Mouse (Mus musculus): ENCODE results near the gene Zfp108. TPM values are rescaled to one million over a fixed set of nuclear protein-coding genes. Genes with fewer than 3 reads are reported as not detected.
"Not testable (repeated sequence)": the region's sequence is repeated elsewhere in the genome, so short reads cannot be mapped to it uniquely, and the experiment has no call there.

Zfp108 gene
- polyA plus RNA-seq, 1 experiment from 2014 or later, result 5.3 TPM

DNA sequence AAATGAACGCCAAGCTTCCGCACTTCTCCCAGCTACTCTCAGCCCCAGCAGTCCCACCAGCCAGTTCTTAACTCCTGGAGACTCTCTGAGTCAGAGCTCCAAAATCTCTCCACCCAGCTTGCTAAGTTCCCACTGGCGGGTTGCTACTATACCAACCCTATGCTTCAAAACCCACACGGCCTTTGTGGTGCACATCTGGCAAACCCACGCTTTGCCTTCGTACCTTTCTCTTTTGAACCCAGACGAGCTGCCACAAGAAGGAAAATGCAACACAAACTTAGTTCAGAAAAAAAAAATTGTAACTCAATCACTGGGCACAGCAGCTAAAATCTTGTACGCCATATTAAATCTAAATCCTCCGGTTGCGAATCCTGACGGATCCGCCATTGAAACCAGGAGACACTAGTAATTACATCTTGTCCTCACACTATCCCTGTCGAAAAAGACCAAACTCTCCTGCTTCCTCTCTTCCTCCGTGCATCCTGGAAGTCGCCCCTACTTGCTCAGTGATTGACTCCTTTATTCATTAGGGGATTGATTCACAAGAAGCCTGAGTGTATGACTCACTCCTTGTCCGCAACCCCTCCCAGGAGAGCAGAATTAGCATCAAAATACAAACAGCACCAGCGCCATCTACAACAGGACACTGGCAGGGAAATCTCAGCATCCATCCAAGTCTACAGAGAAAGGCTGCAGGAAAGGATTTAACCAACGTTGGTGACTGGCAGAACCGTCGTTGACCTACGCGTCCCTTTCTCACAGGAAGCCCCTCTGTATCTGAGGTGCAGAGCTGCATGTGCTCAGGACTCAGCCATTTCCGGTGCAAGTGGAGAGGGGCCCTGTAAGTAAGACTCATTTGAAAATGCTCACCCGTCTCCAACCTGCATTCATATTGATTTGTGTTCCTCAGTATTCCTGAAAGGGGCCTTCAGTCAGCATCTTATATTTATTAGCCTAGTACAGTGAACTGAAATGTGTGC, 13.9 kb downstream of the Zfp108 start:
- Histone ChIP-seq H3K9me3 (no peaks in the 10 kb centered on the region), H3K4me2 (no peak overlapping the region), H3K4me3 (no peak overlapping the region), H3K36me3 (peaks cover 10% of the 10 kb centered on the region), H3K9ac (no peak overlapping the region), H3K4me1 (peaks cover 4% of the 10 kb centered on the region), H3K27ac (no peak overlapping the region), H3K27me3 (no peaks in the 10 kb centered on the region)
- ATAC-seq (ENCODE audit: insufficient number of reproducible peaks, insufficient read depth, low FRiP score, low TSS enrichment, low read depth), result no peak
- WGBS, result 69% methylated on average over 24 of the region's 24 CpGs

DNA sequence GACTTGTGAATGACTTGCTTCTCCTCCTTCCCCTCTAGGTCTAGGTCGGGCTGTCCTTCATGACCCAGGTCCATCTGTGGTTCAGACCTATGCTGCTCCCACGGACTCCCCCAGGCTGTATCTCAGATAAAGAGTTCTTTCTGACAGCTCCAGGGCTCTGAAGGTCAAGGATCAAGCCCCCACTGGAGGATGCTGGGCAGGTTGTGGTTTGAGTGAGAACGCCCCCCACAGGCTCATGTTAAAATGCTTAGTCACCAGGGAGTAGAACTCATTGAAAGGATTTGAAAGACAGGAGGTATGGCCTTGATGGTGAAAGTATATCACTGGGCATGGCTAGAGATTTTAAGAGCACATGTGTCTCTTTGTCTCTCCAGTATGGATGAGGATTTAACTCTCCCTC, 14.7 kb downstream of the Zfp108 start:
- Histone ChIP-seq H3K9ac (no peak overlapping the region), H3K9me3 (no peaks in the 10 kb centered on the region), H3K27ac (no peak overlapping the region), H3K4me2 (peak overlapping the region; percentile 76; the same call in 1 of the 2 replicates), H3K4me1 (peaks cover 4% of the 10 kb centered on the region), H3K4me3 (no peak overlapping the region; the same call in 1 of the 2 replicates), H3K36me3 (peaks cover 18% of the 10 kb centered on the region), H3K27me3 (no peaks in the 10 kb centered on the region)
- 80% methylated on average over 3 of the region's 3 CpGs for WGBS
- no peak for ATAC-seq (ENCODE audit: insufficient number of reproducible peaks, insufficient read depth, low FRiP score, low TSS enrichment, low read depth)

DNA sequence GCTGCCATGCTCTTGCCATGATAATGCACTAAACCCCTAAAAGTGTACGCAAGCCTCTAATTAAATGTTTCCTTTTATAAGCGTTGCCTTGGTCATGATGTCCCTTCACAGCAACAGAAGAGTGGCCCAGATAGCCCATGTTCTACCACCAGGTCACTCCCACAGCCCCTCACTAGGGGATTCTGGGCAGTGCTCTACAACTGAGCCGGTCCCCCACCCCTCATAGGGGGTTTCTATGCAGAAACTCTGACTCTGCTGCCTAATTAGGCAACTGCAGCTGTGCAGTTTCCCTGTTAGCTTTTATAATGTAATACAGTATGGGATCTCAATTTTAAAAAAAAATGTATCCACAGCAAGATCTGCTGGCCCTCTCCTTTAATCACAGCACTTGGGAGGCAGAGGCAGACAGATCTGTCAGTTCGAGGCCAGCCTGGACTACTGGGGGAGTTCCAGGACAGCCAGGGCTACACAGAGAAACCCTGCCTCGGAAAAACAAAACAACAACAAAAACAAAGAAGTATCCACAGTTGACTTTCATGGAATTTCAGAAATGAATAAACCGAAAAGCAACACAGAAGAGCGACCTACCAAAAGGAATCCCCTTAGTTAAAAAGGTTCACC, 15.2 kb downstream of the Zfp108 start:
- 30% methylated on average over 7 of the region's 7 CpGs for WGBS
- peaks cover 23% of the 10 kb centered on the region for H3K36me3 ChIP-seq
- no peaks in the 10 kb centered on the region for H3K9me3 ChIP-seq
- peak; percentile 17; the same call in 1 of the 2 replicates for ATAC-seq (ENCODE audit: insufficient number of reproducible peaks, insufficient read depth, low FRiP score, low TSS enrichment, low read depth)
- no peak overlapping the region for H3K27ac ChIP-seq
- H3K27me3 ChIP-seq, result no peaks in the 10 kb centered on the region
- peak overlapping the region; percentile 71 for H3K4me3 ChIP-seq
- peaks cover 4% of the 10 kb centered on the region for H3K4me1 ChIP-seq
- peak overlapping the region; percentile 76 for H3K4me2 ChIP-seq
- peak overlapping the region; percentile 85 for H3K9ac ChIP-seq

DNA sequence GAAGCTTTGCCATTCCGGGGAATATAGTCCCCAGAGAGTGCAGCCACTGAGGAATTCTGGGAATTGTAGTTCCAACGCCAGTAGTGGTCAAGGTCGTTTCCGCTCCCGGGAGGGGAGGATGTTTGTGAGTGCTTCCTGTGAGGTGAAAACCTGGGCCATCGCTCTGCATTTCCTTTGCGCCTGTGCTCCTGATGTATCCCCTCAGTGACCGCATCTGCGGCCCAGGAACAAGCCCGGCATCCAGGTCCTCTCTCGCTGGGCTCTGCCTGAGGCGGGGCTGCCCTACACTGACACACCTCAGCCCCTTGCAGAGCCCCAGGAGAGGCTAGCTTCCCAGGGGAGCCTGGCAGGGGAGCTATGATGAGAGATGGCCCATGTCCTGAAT, 15.7 kb downstream of the Zfp108 start, which contains the start of gene Zfp93:
Zfp93 (plus strand) TSS at position 133 of the 385 bp plus-strand sequence.
- H3K27ac ChIP-seq, result peak within 1 kb of the TSS; percentile 78
- ATAC-seq (ENCODE audit: insufficient number of reproducible peaks, insufficient read depth, low FRiP score, low TSS enrichment, low read depth), result peak; percentile 88
- H3K9me3 ChIP-seq, result no peaks in the 10 kb centered on the region
- H3K27me3 ChIP-seq, result no peaks in the 10 kb centered on the region
- peak within 1 kb of the TSS; percentile 71 for H3K4me3 ChIP-seq
- H3K4me2 ChIP-seq, result peak within 1 kb of the TSS; percentile 76
- peaks cover 4% of the 10 kb centered on the region for H3K4me1 ChIP-seq
- 0% methylated on average over 12 of the region's 12 CpGs for WGBS
- H3K9ac ChIP-seq, result peak within 1 kb of the TSS; percentile 85
- H3K36me3 ChIP-seq, result peaks cover 28% of the 10 kb centered on the region

DNA sequence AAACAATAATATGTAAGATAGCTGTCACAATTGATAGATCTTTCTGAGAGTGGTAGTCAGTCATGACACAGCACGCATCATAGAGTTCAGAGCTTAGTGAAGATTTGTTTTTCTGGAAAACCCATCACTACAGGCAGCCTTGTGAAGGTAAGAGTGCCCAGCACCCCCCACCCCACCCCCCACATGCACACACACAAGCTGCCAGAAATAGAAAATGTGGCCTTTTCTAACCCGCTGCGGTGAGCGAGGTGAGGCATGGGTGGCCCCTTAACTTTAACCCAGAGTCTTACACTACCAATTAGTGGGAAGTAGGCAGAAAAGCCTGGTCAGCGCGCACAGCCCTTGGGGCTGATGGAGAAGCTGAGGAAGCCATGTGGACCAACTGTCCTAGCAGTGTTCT, 16.6 kb downstream of the Zfp108 start:
- Histone ChIP-seq H3K36me3 (peaks cover 34% of the 10 kb centered on the region), H3K9ac (no peak overlapping the region), H3K27me3 (no peaks in the 10 kb centered on the region), H3K9me3 (no peaks in the 10 kb centered on the region), H3K4me1 (peaks cover 4% of the 10 kb centered on the region), H3K4me3 (no peak overlapping the region), H3K27ac (no peak overlapping the region), H3K4me2 (peak overlapping the region; percentile 76)
- WGBS, result 96% methylated on average over 6 of the region's 6 CpGs
- ATAC-seq (ENCODE audit: insufficient number of reproducible peaks, insufficient read depth, low FRiP score, low TSS enrichment, low read depth), result no peak

DNA sequence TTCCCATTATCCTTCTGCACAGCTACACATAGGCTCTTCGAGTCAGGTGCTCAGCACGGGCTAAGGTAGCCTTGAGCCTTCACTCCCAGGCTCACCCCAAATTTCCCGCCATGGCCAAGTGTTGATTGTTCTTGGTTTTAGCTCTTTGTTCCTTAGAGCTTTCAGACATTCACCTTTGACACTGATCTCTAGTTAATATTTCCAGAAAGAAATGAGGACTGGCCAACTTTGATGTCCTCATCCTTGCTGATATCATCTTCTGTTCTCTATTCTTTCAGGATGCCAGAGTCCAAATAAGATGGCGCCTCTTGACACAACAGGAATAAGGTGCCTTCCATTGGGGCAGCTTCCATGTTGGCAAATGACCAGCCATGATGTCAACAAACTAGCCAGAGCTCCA, 19.9 kb downstream of the Zfp108 start:
- Histone ChIP-seq H3K27me3 (no peaks in the 10 kb centered on the region), H3K4me1 (peaks cover 4% of the 10 kb centered on the region), H3K36me3 (peaks cover 47% of the 10 kb centered on the region), H3K9ac (no peak overlapping the region), H3K4me2 (no peak overlapping the region), H3K4me3 (no peak overlapping the region), H3K27ac (no peak overlapping the region), H3K9me3 (no peaks in the 10 kb centered on the region)
- no peak for ATAC-seq (ENCODE audit: insufficient number of reproducible peaks, insufficient read depth, low FRiP score, low TSS enrichment, low read depth)
- 92% methylated on average over 4 of the region's 4 CpGs for WGBS

DNA sequence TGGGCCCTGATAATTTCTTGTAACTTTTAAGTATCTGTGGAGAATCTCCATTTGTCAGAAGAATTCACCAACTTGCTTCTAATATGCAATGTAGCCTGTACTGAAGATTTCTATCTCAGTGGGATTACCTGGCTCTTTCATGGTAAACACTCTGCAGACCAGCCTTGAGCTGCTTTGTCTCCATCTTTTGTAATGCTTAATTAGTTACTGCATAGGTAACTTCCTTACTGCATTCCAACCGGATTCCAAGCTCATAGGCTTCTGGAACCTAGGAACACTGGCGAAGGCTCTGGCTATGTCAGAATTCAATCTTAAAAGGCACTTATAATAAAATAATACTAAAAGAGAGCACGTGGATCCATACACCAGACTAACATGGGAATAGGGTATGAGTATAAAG, 24.2 kb downstream of the Zfp108 start:
- H3K27ac ChIP-seq; H3K9me3 ChIP-seq; H3K4me2 ChIP-seq; H3K4me1 ChIP-seq; H3K4me3 ChIP-seq; H3K27me3 ChIP-seq; ATAC-seq (ENCODE audit: insufficient number of reproducible peaks, insufficient read depth, low FRiP score, low TSS enrichment, low read depth); H3K9ac ChIP-seq: not testable (repeated sequence)
- WGBS, result 86% methylated on average over 3 of the region's 3 CpGs
- peaks cover 37% of the 10 kb centered on the region for H3K36me3 ChIP-seq

DNA sequence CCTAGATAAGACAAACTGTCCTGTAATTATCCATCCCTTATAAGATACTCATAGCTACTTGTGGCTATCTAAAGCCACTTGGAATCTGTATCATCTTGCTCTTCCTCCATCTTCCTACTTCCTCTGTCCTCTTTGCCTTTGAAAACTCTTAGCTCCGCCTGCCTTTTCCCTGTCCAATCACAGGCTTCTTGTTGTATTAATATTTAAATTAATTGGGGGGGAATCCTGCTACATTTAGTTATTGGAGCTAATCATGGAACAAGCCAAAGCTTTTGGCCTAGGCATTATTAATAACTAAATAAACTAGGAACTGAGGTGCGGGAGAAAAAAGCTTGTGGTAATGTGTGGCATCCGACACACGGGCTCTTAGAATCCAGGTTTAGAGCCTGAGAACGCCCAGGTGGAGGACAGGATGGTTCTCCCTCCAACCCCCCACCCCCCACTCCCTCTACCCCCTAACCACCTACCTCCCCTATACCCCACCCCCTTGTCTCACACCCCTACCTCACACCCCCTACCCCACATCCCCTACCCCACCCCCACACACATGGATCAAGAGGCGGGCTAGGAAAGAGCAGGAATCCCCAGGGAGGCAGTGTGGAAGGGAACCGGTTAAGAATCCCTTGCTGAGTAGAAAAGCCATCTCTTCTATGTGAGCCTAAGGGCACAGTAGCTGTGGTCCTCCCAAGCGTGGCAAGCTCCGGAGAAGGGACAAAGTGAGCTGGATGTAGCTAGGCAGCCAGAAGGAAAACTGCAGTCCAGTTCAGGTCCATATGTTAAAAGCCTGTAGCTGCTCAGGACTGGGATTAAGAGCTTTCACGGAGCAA, 25.6 kb downstream of the Zfp108 start:
- Histone ChIP-seq H3K36me3 (peaks cover 22% of the 10 kb centered on the region), H3K27me3 (no peaks in the 10 kb centered on the region), H3K4me1 (no peaks in the 10 kb centered on the region), H3K27ac (no peak overlapping the region), H3K4me3 (no peak overlapping the region), H3K9me3 (no peaks in the 10 kb centered on the region), H3K9ac (no peak overlapping the region), H3K4me2 (no peak overlapping the region)
- no peak for ATAC-seq (ENCODE audit: insufficient number of reproducible peaks, insufficient read depth, low FRiP score, low TSS enrichment, low read depth)
- 50% methylated on average over 10 of the region's 10 CpGs for WGBS

DNA sequence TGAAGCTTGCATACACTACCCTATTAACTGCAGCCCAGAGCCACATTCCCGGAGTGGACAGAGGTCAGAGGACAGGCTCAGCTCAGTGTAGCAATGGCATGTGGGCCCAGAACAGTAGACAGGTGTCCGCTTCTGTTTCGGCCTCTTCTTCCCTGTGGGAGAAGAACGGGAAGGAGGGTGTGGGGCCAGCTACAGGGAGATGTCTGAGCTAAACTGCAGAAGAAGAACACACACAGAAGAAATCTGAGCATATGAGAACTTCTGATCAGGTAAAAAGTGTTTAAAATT, 26.2 kb downstream of the Zfp108 start:
- no peak overlapping the region for H3K27ac ChIP-seq
- peaks cover 16% of the 10 kb centered on the region for H3K36me3 ChIP-seq
- H3K9me3 ChIP-seq, result no peaks in the 10 kb centered on the region
- H3K4me2 ChIP-seq, result no peak overlapping the region
- no peak for ATAC-seq (ENCODE audit: insufficient number of reproducible peaks, insufficient read depth, low FRiP score, low TSS enrichment, low read depth)
- H3K9ac ChIP-seq, result no peak overlapping the region
- 45% methylated on average over 4 of the region's 4 CpGs for WGBS
- no peaks in the 10 kb centered on the region for H3K27me3 ChIP-seq
- H3K4me3 ChIP-seq, result no peak overlapping the region
- no peaks in the 10 kb centered on the region for H3K4me1 ChIP-seq

DNA sequence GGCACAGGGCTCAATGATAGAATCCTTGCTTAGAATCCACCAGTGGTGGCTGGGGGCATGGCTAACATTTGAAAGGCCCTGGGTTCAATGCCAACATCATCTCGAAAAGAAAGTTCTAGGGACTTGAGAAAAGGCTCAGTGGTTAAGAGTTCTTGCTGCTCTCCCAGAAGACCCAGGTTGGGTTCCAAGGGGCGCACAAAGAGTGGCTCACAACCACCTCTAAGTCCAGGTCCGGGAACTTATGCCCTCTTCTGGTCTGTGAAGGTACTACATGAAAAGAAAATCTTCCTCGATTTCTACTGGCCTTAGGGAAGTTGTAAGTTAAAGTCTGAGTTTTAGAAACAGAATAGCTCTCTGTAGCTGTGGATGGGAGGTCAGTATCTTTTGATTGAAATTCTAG, 31.5 kb downstream of the Zfp108 start:
- no peaks in the 10 kb centered on the region for H3K27me3 ChIP-seq
- H3K4me3 ChIP-seq, result no peak overlapping the region
- H3K4me2 ChIP-seq, result no peak overlapping the region
- no peak overlapping the region for H3K27ac ChIP-seq
- no peaks in the 10 kb centered on the region for H3K4me1 ChIP-seq
- H3K9ac ChIP-seq, result no peak overlapping the region
- H3K9me3 ChIP-seq, result peaks cover 1% of the 10 kb centered on the region; the same call in 1 of the 2 replicates
- WGBS, result 46% methylated on average over 4 of the region's 4 CpGs
- no peak for ATAC-seq (ENCODE audit: insufficient number of reproducible peaks, insufficient read depth, low FRiP score, low TSS enrichment, low read depth)
- peaks cover 44% of the 10 kb centered on the region for H3K36me3 ChIP-seq

DNA sequence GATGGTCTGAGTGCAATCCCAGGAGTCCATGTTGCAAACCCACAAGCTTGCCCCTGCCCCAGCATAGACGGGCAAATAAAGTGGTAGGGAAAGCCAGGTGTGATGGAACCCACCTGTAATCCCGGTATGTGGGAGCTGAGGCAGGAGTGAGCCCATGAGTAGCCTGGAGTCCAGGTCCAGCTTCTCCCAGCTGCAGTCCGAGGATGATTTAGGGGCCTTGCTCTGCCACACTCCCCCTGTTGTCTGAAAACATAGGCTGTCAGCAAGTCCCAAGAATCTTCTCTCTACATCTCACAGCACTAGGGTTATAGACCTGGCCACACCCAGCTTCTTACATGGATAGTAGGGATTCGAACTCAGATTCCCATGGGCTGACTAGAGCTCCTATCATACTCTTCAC, 32.3 kb downstream of the Zfp108 start:
- 83% methylated on average over 4 of the region's 4 CpGs for WGBS
- Histone ChIP-seq H3K27ac (no peak overlapping the region), H3K36me3 (peaks cover 52% of the 10 kb centered on the region), H3K9ac (no peak overlapping the region), H3K4me1 (no peaks in the 10 kb centered on the region), H3K4me2 (no peak overlapping the region), H3K4me3 (no peak overlapping the region), H3K27me3 (no peaks in the 10 kb centered on the region), H3K9me3 (peaks cover 6% of the 10 kb centered on the region)
- ATAC-seq (ENCODE audit: insufficient number of reproducible peaks, insufficient read depth, low FRiP score, low TSS enrichment, low read depth), result no peak
